Mouse (Mus musculus) gastrocnemius, postnatal 36 days (tissue): ENCODE measurements at regions not wholly inside any gene's neighbourhood (a gene's known extent, or its start where the extent isn't known, plus 50 kb on each side); places are given as distances from the start of the nearest gene placed in this dataset.

Source experiments
- DNase-seq, 2 experiments: peaks; one replicate each; pipeline ENCODE4 v3.0.0; 2022
- intact Hi-C: fragments of 180-260 bp; cut with DNase I; formaldehyde crosslinking; loops from one replicate; pipeline ENCODE4 v1.15.1; 2025

GRCm38 (mm10) chr6:31222024-31222579, 176.4 kb upstream of the Mkln1 start:
- intact Hi-C loops = no loop called here

GRCm38 (mm10) chr6:31227406-31227805, 171.1 kb upstream of the Mkln1 start:
- intact Hi-C loops = no loop called here
- DNase-seq = no peak

More at GRCm38 (mm10) chr6:31222024-31222579, 176.4 kb upstream of the Mkln1 start:
- DNase-seq = no peak

- no peak for DNase-seq
- intact Hi-C loops = no loop called here
Observed at GRCm38 (mm10) chr6:31228061-31228460, 170.5 kb upstream of the Mkln1 start.

- DNase-seq = no peak
- intact Hi-C loops = no loop called here
Observed at GRCm38 (mm10) chr6:31231821-31232220, 166.7 kb upstream of the Mkln1 start.

- intact Hi-C loops = no loop called here
- DNase-seq = no peak
Observed at GRCm38 (mm10) chr6:31233252-31233993, 165.1 kb upstream of the Mkln1 start.

GRCm38 (mm10) chr6:31240051-31240450, 158.5 kb upstream of the Mkln1 start:
- no peak for DNase-seq
- intact Hi-C loops = no loop called here

- no peak for DNase-seq
- intact Hi-C loops = no loop called here
Observed at GRCm38 (mm10) chr6:31250526-31250925, 148.0 kb upstream of the Mkln1 start.

GRCm38 (mm10) chr6:31253251-31253935, 145.1 kb upstream of the Mkln1 start:
- peak in 1 of 2 experiments; percentile 59 for DNase-seq
- intact Hi-C loops = no loop called here

- intact Hi-C loops = no loop called here
- no peak for DNase-seq
Observed at GRCm38 (mm10) chr6:31260645-31261345, 137.7 kb upstream of the Mkln1 start.

GRCm38 (mm10) chr6:31261797-31262540, 136.6 kb upstream of the Mkln1 start:
- intact Hi-C loops = no loop called here
- DNase-seq = peak; percentile 30 to 38

- no peak for DNase-seq
- intact Hi-C loops = no loop called here
Observed at GRCm38 (mm10) chr6:31262651-31263050, 135.9 kb upstream of the Mkln1 start.

- no peak for DNase-seq
- intact Hi-C loops = no loop called here
Observed at GRCm38 (mm10) chr6:31263821-31264220, 134.7 kb upstream of the Mkln1 start.

GRCm38 (mm10) chr6:31266441-31267040, 132.0 kb upstream of the Mkln1 start:
- no peak for DNase-seq
- intact Hi-C loops = no loop called here

GRCm38 (mm10) chr6:31268057-31268456, 130.5 kb upstream of the Mkln1 start:
- intact Hi-C loops = no loop called here
- DNase-seq = no peak

GRCm38 (mm10) chr6:31273816-31274215, 124.7 kb upstream of the Mkln1 start:
- intact Hi-C loops = no loop called here

GRCm38 (mm10) chr6:31274236-31274635, 124.3 kb upstream of the Mkln1 start:
- no peak for DNase-seq
- intact Hi-C loops = no loop called here

More at GRCm38 (mm10) chr6:31273816-31274215, 124.7 kb upstream of the Mkln1 start:
- no peak for DNase-seq

GRCm38 (mm10) chr6:31277792-31278191, 120.7 kb upstream of the Mkln1 start:
- DNase-seq = no peak
- intact Hi-C loops = no loop called here

GRCm38 (mm10) chr6:31283973-31284372, 114.6 kb upstream of the Mkln1 start:
- DNase-seq = no peak
- intact Hi-C loops = no loop called here

GRCm38 (mm10) chr6:31284390-31284789, 114.1 kb upstream of the Mkln1 start:
- no peak for DNase-seq
- intact Hi-C loops = no loop called here

- DNase-seq = no peak
- intact Hi-C loops = no loop called here
Observed at GRCm38 (mm10) chr6:31285064-31285463, 113.5 kb upstream of the Mkln1 start.
